Mouse (Mus musculus): ENCODE measurements around the gene Hmgn3.

DNA sequence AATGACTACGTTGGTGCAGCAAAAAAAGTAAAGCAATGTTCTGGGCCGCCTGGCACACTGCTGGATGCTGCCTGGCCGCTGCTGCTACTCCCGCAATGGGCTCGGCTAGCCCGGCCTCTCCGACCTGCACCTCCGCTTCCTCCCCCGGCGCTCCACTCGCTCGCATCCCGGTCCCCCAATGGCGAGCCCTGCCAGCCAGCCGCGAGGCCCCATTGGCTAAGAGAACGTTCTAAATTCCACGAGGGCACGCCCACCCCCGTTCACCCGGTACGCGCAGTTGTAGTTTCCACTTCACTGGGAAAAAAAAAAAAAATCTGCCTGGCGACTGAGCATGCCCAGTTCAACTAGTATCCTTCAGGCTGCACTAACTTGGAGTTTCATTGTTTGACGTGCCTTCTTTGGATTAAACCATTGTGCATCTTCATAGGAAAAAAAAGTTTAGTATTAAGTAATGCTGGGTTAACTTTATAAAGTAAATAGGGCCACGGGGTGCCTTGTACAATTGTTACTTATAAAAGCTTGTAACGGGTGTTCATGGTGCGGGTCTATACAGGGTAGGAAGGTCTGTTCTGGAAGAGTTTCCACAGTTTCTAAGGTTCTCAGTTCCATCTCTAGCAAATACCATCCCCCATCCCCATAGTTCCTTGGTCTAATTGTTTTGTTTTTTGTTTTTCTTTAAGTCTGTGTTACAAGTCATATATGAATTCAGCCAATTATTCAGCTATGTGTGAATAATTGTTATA lies at the start of gene Hmgn3:
- peak; percentile 59; the same call in 1 of the 2 replicates for TF ChIP-seq POLR2A (IDR thresholded peaks at IDR 0.05; ENCODE audit: borderline replicate concordance, control insufficient read depth, low read depth, low read length)
- no peak for TF ChIP-seq CTCF (IDR thresholded peaks at IDR 0.05; ENCODE audit: control insufficient read depth, insufficient read depth, low read length)
